Mouse (Mus musculus): ENCODE results near the gene Map2.

DNA sequence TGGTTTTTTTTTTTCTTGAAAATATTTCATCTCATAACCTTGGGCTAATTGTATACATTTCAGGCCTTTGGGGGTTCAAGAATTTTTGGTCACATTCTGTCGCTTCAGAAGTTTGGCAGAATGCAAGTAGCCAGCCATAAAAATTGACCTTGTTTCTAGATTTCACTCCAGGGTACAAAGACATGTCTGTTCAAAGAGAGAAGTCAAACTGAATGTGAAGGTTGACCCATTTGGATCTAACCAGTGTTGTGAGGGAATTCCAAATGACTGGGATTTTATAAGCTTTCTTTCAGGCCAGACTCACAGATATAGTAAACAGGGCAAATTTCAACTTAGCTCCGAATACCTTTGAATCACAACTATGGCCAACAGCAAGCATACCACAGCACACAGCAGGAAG is 196.3 kb downstream of the Map2 start:
- TF ChIP-seq POLR2A (IDR thresholded peaks at IDR 0.05; ENCODE audit: low read depth, low read length) (no peak), CTCF (conservative IDR thresholded peaks at IDR 0.05; ENCODE audit: insufficient read depth, insufficient read length, low read depth, low read length) (no peak)

Measured in kidney, adult 2 months (tissue).